Mouse (Mus musculus): ENCODE measurements around the gene Sec14l1. TPM values are rescaled to one million over a fixed set of nuclear protein-coding genes. Genes with fewer than 3 reads are reported as not detected.

The Sec14l1 gene
- polyA plus RNA-seq, 1 experiment from 2014 or later, result 42.1 TPM

DNA sequence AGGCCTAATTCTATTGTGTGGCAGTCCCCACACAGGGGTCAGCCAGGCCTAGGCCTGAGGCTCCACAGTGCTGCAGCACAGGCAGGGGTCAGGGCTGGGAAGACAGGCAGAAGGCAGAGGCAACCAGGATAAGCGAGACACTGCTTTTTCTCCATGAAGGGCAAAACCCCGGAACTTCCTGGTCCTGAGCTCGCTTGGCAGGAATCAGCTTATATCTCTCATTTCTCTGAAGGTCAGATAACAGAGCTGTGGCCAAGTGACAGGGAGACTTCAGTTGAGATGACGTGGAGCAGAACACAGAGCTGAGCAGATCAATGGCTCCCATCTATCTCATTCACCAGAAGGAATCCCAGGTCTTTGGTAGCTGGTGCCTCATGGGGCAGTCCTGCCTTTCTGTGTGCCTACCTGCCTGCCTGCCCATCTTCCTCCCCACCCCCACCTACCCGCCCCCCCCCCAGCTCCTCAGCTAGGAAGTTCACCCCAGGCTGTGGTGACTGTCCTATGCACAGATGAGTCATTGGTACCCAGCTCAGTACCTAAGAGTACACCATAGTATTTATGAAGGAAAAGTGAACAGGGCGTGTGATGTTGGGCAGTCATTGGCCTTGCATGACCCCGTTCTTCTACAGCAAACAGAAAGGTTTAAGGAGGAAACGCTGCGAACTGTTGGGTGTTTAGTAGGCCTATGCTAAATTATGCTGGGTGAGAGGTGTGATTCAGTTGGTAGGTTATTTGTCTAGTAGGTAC is 25.1 kb upstream of the Sec14l1 start:
- Histone ChIP-seq H3K4me3 (no peak overlapping the region), H3K9me3 (replicated peaks) (no peaks in the 10 kb centered on the region), H3K36me3 (no peaks in the 10 kb centered on the region), H3K9ac (no peak overlapping the region), H3K27ac (peak overlapping the region; percentile 33; the same call in 1 of the 2 replicates), H3K27me3 (no peaks in the 10 kb centered on the region), H3K4me2 (no peak overlapping the region), H3K4me1 (replicated peaks) (peaks cover 49% of the 10 kb centered on the region)
- WGBS, result 70% methylated on average over 9 of the region's 9 CpGs
- no peak for ATAC-seq (replicated peaks; ENCODE audit: insufficient number of reproducible peaks, insufficient read depth, low FRiP score, low read depth)

DNA sequence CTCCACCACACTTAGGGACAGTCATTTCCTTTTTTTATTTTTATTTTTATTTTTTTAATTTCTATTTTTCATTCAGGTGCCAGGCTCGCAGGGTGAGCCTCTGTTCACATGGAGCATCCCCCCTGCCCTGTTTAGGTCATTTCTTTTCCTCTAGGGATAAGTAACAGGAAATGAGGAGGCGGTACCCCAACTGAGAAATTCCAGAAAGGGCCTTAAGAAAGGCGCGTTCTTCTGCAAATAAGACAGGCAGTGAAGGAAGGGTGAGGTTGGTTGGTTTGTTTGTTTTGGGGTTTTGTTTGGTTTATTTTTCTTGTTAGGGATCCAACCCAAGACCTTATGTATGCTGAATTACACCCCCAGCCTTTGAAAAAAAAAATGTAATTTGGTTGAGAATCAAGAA is 23.6 kb upstream of the Sec14l1 start:
- H3K9me3 ChIP-seq (replicated peaks), result no peaks in the 10 kb centered on the region
- H3K27ac ChIP-seq, result peak overlapping the region; percentile 73
- H3K27me3 ChIP-seq, result no peaks in the 10 kb centered on the region
- peak overlapping the region; percentile 38; the same call in 1 of the 2 replicates for H3K4me2 ChIP-seq
- no peak for ATAC-seq (replicated peaks; ENCODE audit: insufficient number of reproducible peaks, insufficient read depth, low FRiP score, low read depth)
- H3K9ac ChIP-seq, result no peak overlapping the region
- peaks cover 59% of the 10 kb centered on the region for H3K4me1 ChIP-seq (replicated peaks)
- no peaks in the 10 kb centered on the region for H3K36me3 ChIP-seq
- WGBS, result 62% methylated on average over 4 of the region's 4 CpGs
- no peak overlapping the region for H3K4me3 ChIP-seq

DNA sequence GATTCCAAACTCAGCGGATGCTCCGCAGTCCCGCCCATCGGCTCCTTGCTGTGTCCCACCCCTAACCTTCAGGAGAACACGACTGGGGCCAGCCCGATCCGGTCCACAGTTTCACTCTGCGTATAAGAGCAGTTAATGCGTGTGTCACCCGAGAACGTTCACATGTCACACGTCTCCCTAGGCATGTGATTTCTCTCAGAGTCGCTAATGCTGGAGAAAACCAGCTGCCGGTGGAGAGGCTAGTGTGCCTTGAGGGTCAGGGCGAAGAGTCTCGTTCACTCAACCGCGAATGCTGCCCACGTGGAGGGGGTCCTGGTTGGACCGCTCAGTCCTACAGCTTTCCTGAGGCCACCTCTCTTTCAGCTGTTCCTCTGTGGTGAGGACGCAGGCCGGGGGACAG is 23.1 kb upstream of the Sec14l1 start:
- no peak overlapping the region for H3K4me3 ChIP-seq
- no peaks in the 10 kb centered on the region for H3K9me3 ChIP-seq (replicated peaks)
- ATAC-seq (replicated peaks; ENCODE audit: insufficient number of reproducible peaks, insufficient read depth, low FRiP score, low read depth), result peak; percentile 40; the same call in 1 of the 2 replicates
- no peak overlapping the region for H3K9ac ChIP-seq
- 15% methylated on average over 22 of the region's 22 CpGs for WGBS
- H3K27me3 ChIP-seq, result no peaks in the 10 kb centered on the region
- H3K27ac ChIP-seq, result peak overlapping the region; percentile 73
- H3K4me1 ChIP-seq (replicated peaks), result peaks cover 62% of the 10 kb centered on the region
- H3K4me2 ChIP-seq, result peak overlapping the region; percentile 38
- no peaks in the 10 kb centered on the region for H3K36me3 ChIP-seq

DNA sequence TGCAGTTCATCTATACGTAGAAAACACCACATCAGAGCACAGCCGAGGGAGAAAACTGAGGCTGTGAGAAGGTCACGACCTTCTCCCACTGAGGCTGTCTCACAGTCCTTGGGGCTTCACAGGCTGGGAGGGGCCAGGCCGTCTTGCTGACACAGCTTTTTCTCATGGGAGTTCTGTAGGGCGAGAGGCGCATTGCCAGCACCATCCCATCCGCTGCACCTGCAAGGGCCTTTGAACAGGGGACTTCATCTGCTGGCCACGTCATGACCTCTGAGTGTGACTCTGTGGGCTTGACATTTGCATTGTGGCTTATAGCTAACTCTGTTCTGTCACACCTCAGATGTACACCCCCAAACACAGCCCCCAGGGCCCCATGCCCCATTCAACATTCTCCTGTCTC is 22.3 kb upstream of the Sec14l1 start:
- Histone ChIP-seq H3K9ac (no peak overlapping the region), H3K9me3 (replicated peaks) (no peaks in the 10 kb centered on the region), H3K4me1 (replicated peaks) (peaks cover 59% of the 10 kb centered on the region), H3K27me3 (no peaks in the 10 kb centered on the region), H3K4me2 (no peak overlapping the region), H3K36me3 (no peaks in the 10 kb centered on the region), H3K4me3 (no peak overlapping the region), H3K27ac (no peak overlapping the region)
- ATAC-seq (replicated peaks; ENCODE audit: insufficient number of reproducible peaks, insufficient read depth, low FRiP score, low read depth), result no peak
- WGBS, result 50% methylated on average over 8 of the region's 8 CpGs

DNA sequence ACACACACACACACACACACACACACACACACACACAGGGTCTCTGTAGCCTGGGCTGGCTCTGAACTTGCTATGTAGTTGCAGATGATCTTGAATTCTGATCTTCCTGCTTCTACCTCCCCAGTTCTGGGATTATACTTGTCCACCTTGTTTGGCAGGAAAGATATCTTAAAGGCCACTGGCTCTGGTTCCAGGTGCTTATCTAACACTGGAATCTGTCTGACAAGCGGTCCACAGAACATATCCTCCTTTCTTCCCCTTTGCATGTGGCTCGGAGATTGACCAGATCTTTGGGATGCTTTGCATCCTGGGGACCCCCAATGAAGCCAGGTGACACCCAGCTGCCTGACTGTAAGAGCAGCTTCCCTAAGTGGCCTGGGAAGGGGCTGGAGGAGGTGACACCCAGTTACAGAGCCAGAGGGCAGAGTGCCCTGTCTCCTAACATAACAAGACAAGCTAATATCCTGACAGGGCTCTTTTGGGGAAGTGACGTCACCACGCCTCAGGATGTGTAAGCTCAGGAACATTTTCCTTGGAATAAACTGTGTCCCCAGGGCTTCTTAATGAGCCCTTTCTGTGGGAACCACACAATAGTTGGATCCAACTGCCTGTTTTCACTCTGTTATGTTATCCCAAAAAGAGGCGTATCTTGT is 20.9 kb upstream of the Sec14l1 start:
- H3K36me3 ChIP-seq, result no peaks in the 10 kb centered on the region
- no peaks in the 10 kb centered on the region for H3K27me3 ChIP-seq
- no peak overlapping the region for H3K4me2 ChIP-seq
- WGBS, result 42% methylated on average over 5 of the region's 5 CpGs
- H3K4me1 ChIP-seq (replicated peaks), result peaks cover 59% of the 10 kb centered on the region
- no peak for ATAC-seq (replicated peaks; ENCODE audit: insufficient number of reproducible peaks, insufficient read depth, low FRiP score, low read depth)
- H3K27ac ChIP-seq, result peak overlapping the region; percentile 59
- H3K9ac ChIP-seq, result no peak overlapping the region
- H3K9me3 ChIP-seq (replicated peaks), result no peaks in the 10 kb centered on the region
- H3K4me3 ChIP-seq, result no peak overlapping the region

DNA sequence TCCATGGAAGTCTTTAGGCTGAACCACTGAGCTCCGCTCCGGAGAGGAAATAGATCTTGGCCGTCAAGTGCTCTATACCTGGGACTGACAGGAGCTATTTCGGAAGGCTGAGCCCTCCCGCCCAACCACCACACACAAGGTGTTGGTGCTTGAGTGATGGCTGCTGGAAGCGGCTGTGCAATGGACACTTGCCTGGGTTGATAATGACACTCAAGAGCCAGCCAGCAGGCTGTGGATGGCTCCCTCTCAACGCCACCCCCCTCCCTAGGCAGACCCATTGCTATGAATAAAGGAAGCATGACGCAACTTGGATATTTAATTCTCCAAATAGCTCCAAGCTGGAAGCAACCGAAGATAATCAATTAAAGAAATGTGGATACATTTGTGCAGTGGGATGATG is 20.3 kb upstream of the Sec14l1 start:
- ATAC-seq (replicated peaks; ENCODE audit: insufficient number of reproducible peaks, insufficient read depth, low FRiP score, low read depth), result no peak; the same call in 1 of the 2 replicates
- H3K4me3 ChIP-seq, result no peak overlapping the region
- WGBS, result 41% methylated on average over 9 of the region's 9 CpGs
- H3K27ac ChIP-seq, result peak overlapping the region; percentile 59
- H3K27me3 ChIP-seq, result no peaks in the 10 kb centered on the region
- no peaks in the 10 kb centered on the region for H3K9me3 ChIP-seq (replicated peaks)
- H3K9ac ChIP-seq, result no peak overlapping the region
- no peaks in the 10 kb centered on the region for H3K36me3 ChIP-seq
- no peak overlapping the region for H3K4me2 ChIP-seq
- peaks cover 59% of the 10 kb centered on the region for H3K4me1 ChIP-seq (replicated peaks)

DNA sequence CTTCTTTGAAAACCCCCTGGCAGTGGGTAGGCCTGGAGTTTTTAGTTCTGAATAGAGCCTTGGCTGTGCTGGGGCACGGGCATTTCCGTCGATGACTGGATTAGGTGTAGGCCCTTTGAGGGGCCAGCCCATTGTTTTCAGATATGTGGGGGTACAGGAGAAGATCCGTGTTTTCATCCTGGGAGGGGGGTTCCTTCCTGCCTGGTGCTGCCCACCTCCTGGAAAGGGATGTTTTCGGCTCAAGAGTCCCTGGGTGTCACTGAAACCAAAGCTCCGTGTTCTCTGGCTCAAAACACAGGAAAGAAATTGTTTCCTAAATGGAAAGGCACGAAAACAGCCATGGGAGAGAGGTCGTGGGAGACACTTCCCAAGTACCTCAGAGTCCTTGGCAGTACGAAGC is 17.9 kb upstream of the Sec14l1 start:
- H3K27ac ChIP-seq, result peak overlapping the region; percentile 37; the same call in 1 of the 2 replicates
- WGBS, result 63% methylated on average over 9 of the region's 9 CpGs

DNA sequence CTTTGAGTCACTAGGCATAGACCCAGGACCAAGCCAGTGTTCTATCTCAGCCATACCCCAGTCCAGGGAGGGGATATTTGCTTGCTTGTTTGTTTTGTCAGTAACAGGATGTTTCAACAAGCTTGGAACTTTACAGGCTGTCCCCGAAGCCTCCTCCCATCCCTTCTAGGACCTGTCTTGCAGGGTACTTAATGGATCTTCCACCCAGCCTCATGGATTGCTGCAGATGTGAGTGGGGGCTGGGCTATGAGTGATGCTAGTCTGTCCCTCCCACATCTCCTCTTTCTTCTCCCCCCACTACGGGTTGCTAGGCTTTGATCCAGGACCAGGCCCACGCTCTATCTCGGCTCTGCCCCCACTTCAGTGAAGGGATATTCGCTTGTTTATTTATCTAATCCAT is 16.8 kb upstream of the Sec14l1 start:
- Histone ChIP-seq H3K36me3 (no peaks in the 10 kb centered on the region), H3K4me1 (replicated peaks) (peaks cover 64% of the 10 kb centered on the region), H3K4me2 (no peak overlapping the region), H3K4me3 (no peak overlapping the region), H3K9me3 (replicated peaks) (no peaks in the 10 kb centered on the region), H3K9ac (no peak overlapping the region), H3K27ac (peak overlapping the region; percentile 37), H3K27me3 (no peaks in the 10 kb centered on the region)
- 35% methylated on average over 5 of the region's 5 CpGs for WGBS
- ATAC-seq (replicated peaks; ENCODE audit: insufficient number of reproducible peaks, insufficient read depth, low FRiP score, low read depth), result no peak

More for the DNA sequence above, 17.9 kb upstream of the Sec14l1 start:
- peaks cover 61% of the 10 kb centered on the region for H3K4me1 ChIP-seq (replicated peaks)
- no peaks in the 10 kb centered on the region for H3K9me3 ChIP-seq (replicated peaks)
- no peaks in the 10 kb centered on the region for H3K36me3 ChIP-seq
- H3K9ac ChIP-seq, result no peak overlapping the region
- no peak overlapping the region for H3K4me3 ChIP-seq
- no peak overlapping the region for H3K4me2 ChIP-seq
- no peaks in the 10 kb centered on the region for H3K27me3 ChIP-seq
- no peak for ATAC-seq (replicated peaks; ENCODE audit: insufficient number of reproducible peaks, insufficient read depth, low FRiP score, low read depth)

DNA sequence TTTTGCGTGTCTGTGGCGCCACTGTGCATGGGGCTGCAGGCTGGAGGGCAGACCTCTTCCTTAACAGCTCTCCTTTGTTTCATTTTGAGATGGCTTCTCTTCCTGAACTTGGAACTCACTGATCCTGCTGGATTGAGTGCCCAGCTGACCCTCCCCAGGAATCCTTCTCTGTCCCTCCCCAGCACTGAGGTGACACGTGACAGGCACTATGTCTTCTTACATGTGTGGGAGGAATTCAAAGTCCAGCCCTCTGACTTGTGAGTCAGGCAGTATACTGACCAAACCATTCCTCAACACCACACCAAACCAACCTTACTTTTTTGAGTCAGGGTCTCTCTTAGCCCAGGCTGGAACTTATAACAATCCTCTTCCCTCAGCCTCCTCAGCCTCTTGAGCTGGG is 16.2 kb upstream of the Sec14l1 start:
- no peaks in the 10 kb centered on the region for H3K9me3 ChIP-seq (replicated peaks)
- no peak for ATAC-seq (replicated peaks; ENCODE audit: insufficient number of reproducible peaks, insufficient read depth, low FRiP score, low read depth)
- no peak overlapping the region for H3K4me3 ChIP-seq
- no peak overlapping the region for H3K9ac ChIP-seq
- WGBS, result 50% methylated on average over 3 of the region's 3 CpGs
- H3K4me1 ChIP-seq (replicated peaks), result peaks cover 68% of the 10 kb centered on the region
- H3K27ac ChIP-seq, result peak overlapping the region; percentile 37
- no peaks in the 10 kb centered on the region for H3K36me3 ChIP-seq
- H3K27me3 ChIP-seq, result no peaks in the 10 kb centered on the region
- no peak overlapping the region for H3K4me2 ChIP-seq

DNA sequence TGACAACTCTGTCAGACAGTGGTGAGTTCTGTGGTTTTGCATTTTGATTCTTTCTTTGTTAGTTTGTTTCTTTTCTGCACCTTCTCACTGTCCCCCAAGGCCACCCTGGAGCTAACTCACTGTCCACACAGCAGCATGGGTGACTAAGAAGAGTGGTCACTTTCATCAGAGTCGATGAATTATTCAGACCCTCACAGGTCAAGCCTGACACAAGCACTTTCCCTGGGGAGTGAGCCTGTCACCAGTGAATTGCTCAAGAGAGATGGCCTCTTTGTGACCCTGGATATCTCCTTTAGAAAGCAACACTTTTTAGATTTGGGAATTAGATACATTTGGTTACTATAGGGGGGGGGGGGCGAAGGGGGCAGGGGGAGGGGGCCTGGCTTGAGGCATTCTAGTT is 15.6 kb upstream of the Sec14l1 start:
- no peak for ATAC-seq (replicated peaks; ENCODE audit: insufficient number of reproducible peaks, insufficient read depth, low FRiP score, low read depth)
- 41% methylated on average over 2 of the region's 2 CpGs for WGBS
- no peaks in the 10 kb centered on the region for H3K27me3 ChIP-seq
- H3K4me1 ChIP-seq (replicated peaks), result peaks cover 67% of the 10 kb centered on the region
- H3K9me3 ChIP-seq (replicated peaks), result no peaks in the 10 kb centered on the region
- no peak overlapping the region for H3K9ac ChIP-seq
- H3K27ac ChIP-seq, result no peak overlapping the region
- H3K4me2 ChIP-seq, result no peak overlapping the region
- H3K36me3 ChIP-seq, result no peaks in the 10 kb centered on the region
- no peak overlapping the region for H3K4me3 ChIP-seq

DNA sequence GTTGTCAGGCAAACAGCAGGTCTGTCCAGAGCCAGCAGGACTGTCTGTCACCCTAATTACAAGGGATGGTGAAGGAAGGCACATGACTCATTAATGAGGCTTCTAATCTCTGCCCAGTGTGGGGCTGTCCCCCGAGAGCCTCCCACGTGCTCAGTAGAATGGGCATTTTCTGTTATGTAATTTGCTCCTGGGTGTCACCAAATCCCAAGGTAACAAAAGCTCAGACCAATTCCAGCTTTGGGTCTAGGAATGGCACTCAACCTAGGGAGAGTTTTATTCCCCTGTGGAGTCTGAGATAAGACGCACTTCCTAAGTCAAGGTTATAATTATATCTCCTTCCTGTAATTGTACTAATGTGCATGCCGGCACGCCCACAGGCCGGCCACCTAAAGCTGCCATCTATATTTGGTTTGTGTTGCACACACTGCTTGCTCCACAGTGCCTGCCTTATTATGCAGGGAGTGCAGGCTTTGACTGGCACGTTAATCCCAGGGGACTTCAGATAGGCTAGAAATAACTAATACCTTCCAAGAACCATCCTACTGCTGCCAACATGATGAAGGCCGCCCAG is 13.5 kb upstream of the Sec14l1 start:
- Histone ChIP-seq H3K4me1 (replicated peaks) (peaks cover 56% of the 10 kb centered on the region), H3K27ac (peak overlapping the region; percentile 90), H3K27me3 (no peaks in the 10 kb centered on the region), H3K9ac (no peak overlapping the region), H3K36me3 (no peaks in the 10 kb centered on the region), H3K9me3 (replicated peaks) (no peaks in the 10 kb centered on the region), H3K4me2 (no peak overlapping the region; the same call in 1 of the 2 replicates), H3K4me3 (no peak overlapping the region)
- 29% methylated on average over 8 of the region's 8 CpGs for WGBS
- peak; percentile 76 for ATAC-seq (replicated peaks; ENCODE audit: insufficient number of reproducible peaks, insufficient read depth, low FRiP score, low read depth)
